Mouse (Mus musculus) embryonic facial prominence, embryonic 13.5 days (tissue): ENCODE results near the gene Kank1. TPM values are rescaled to one million over a fixed set of nuclear protein-coding genes. Genes with fewer than 3 reads are reported as not detected.
"Not testable (repeated sequence)": the region's sequence is repeated elsewhere in the genome, so short reads cannot be mapped to it uniquely, and the experiment has no call there.

Experiments
- ATAC-seq: fragments of 200-750 bp; cut with Nextera tagmentation; 2 replicates; pipeline ENCODE4 v1.8.0; 2017; ENCODE audit warnings: low read depth; ENCODE audit not compliant: insufficient number of reproducible peaks, insufficient read depth, low FRiP score, low TSS enrichment
- H3K27ac ChIP-seq: fragments of 300-500 bp; sonication (generic); 2 replicates; pipeline ENCODE4 v1.5.1; 2015; ENCODE audit warnings: moderate library complexity, mild to moderate bottlenecking, inconsistent platforms
- H3K27me3 ChIP-seq: fragments of 300-500 bp; sonication (generic); 2 replicates; pipeline ENCODE4 v1.6.1; 2015; ENCODE audit warnings: mild to moderate bottlenecking, inconsistent platforms
- H3K36me3 ChIP-seq: fragments of 300-500 bp; sonication (generic); 2 replicates; pipeline ENCODE4 v1.6.1; 2015; ENCODE audit warnings: mild to moderate bottlenecking, inconsistent platforms
- H3K4me1 ChIP-seq: fragments of 300-500 bp; sonication (generic); 2 replicates; pipeline ENCODE4 v1.6.1; 2015; ENCODE audit warnings: inconsistent platforms
- H3K4me2 ChIP-seq: fragments of 300-500 bp; sonication (generic); 2 replicates; pipeline ENCODE4 v1.6.1; 2015; ENCODE audit warnings: moderate library complexity, mild to moderate bottlenecking, inconsistent platforms
- H3K4me3 ChIP-seq: fragments of 300-500 bp; sonication (generic); 2 replicates; pipeline ENCODE4 v1.5.1; 2015; ENCODE audit warnings: mild to moderate bottlenecking, inconsistent platforms
- H3K9ac ChIP-seq: fragments of 300-500 bp; sonication (generic); 2 replicates; pipeline ENCODE4 v1.6.1; 2015; ENCODE audit warnings: mild to moderate bottlenecking, inconsistent platforms
- H3K9me3 ChIP-seq: fragments of 300-500 bp; sonication (generic); 2 replicates; pipeline ENCODE4 v1.6.1; 2016; ENCODE audit warnings: inconsistent platforms
- WGBS: fragments of 180-500 bp; shearing (Covaris S2); methylation state at CpG from one replicate; pipeline ENCODE4 v1.1.7; 2015; ENCODE audit warnings: mixed read lengths; 5-methylcytosine and 5-hydroxymethylcytosine counted together
- polyA plus RNA-seq: library from polyadenylated mRNA; unstranded; fragments of >200 nt; fragmentation: Nextera tagmentation; extraction: Ambion mirVana; gene quantifications from 2 replicates; pipeline ENCODE4 v1.2.1, GENCODE M21; 2015

Kank1 gene
- polyA plus RNA-seq, 1 experiment from 2014 or later: 22.0 TPM

DNA sequence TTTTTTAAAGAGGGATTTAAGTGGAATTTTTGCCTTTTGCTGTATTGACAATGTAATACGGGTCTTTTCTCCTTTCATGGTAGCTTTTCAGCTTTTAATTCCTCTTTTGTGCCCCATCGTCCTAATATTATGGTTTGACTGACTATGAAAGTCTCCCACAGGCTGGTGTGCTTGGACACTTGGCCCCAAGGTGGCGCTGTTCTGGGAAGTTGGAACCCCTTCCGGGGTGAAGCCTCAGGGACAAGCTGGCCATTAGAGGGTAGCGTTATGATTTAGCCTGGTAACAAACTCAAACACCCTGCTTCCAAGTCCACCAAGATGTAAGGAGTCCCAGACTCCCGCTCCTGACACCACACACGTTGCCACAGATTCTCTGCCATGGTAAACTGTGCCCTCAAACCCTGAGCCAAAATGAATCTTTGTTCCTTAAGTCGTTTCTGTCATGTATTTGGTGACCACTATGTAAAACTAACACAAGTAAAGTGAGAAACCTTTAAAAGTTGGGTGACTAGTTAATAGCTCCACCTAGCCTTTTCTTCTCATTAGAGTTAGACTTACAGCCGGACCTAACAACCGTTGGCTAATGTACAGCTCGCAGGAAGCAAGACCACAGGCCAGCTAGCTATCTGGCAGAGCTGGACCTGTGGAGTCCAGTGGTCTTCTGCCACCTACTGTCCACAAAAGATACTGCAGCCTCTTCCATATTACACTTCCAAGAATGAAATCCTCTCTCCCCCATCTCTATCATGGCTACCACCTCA lies 214.3 kb downstream of the Kank1 start:
- Histone ChIP-seq H3K4me1 (no peaks in the 10 kb centered on the region), H3K27me3 (no peaks in the 10 kb centered on the region), H3K4me2 (no peak overlapping the region), H3K9me3 (no peaks in the 10 kb centered on the region), H3K27ac (no peak overlapping the region), H3K36me3 (no peaks in the 10 kb centered on the region), H3K9ac (no peak overlapping the region), H3K4me3 (no peak overlapping the region)
- WGBS: 48% methylated on average over 11 of the region's 11 CpGs
- no peak for ATAC-seq

DNA sequence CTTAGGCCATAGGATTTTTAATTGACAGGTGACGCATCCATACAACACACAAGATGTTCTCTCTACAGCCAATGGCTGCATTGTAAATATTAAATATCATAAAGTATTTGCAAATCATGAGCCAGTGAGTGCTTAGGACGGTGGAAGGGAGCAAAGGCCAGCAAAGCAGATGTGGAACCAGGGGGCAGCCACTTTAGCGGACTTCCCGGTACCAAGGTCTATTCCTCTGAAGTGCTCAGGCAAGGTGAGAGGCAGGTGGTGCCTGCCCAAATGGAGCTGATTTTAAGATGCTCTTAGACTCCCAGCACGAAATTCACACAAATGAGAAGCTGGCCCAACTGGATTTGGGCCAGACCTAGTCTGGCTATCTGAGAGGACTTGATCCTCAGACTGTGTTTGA lies 216.4 kb downstream of the Kank1 start:
- Histone ChIP-seq H3K4me3 (no peak overlapping the region), H3K36me3 (no peaks in the 10 kb centered on the region), H3K27me3 (no peaks in the 10 kb centered on the region), H3K4me2 (no peak overlapping the region), H3K9me3 (no peaks in the 10 kb centered on the region), H3K4me1 (no peaks in the 10 kb centered on the region), H3K27ac (no peak overlapping the region), H3K9ac (no peak overlapping the region)
- 77% methylated on average over 5 of the region's 5 CpGs for WGBS
- ATAC-seq: no peak

DNA sequence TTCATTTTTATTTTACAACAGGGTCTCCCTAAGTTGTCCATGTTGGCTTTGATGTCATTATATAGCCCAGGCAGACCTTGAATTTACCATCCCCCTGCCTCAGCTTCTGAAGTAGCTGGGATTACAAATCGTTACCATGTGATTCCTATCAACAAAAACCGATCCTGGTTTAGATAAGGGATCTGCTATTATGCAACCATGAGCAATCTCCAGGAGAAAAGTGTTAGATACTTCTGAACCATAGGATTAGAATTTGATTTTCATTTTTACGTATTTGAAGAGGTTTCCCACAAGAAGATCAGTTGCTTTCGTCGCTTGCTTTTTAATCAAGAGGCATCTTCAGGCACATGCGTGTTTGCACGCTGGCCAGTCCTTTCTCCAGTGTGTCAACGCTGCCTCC lies 224.0 kb downstream of the Kank1 start:
- 86% methylated on average over 8 of the region's 8 CpGs for WGBS
- H3K9me3 ChIP-seq: no peaks in the 10 kb centered on the region
- H3K27ac ChIP-seq: no peak overlapping the region
- ATAC-seq: no peak
- H3K4me1 ChIP-seq: no peaks in the 10 kb centered on the region
- H3K4me3 ChIP-seq: no peak overlapping the region
- H3K27me3 ChIP-seq: no peaks in the 10 kb centered on the region
- no peaks in the 10 kb centered on the region for H3K36me3 ChIP-seq
- H3K4me2 ChIP-seq: no peak overlapping the region
- no peak overlapping the region for H3K9ac ChIP-seq

DNA sequence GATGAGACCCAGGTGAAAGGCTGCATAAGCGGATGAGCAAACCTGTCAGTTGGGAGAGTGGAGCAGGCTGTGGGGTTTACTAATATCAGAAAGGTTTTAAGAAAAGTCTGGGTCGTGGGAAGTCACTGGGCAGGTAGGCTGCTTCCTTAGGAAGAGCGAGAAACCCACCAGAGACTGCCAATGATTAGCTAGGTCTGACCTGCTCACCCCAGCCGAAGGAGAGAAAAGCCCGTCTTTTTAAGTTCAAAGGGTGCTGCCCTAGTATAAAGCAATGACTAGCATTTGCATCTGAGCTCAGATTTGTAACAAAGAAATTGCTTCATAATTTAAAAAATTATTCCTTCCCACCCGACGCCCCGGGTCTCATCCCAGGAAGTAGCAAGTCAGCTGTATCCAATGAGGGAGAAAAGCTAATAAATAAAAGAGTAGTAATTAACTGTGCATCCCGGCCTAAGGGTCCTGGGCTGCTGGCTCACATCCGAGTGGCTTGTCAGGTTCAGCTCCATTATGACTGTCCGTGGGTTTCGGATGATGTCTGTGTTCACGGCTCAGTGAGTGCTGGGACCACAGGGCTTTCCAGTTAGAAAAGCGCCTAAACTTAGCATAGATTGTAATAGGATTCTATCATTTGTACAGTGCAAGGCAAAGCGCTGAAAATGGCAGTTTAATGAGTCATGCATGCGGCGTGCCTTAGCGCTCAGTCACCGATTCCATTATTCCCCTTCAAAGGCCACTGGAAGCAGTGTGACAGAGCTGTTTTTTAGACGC lies 225.0 kb downstream of the Kank1 start:
- Histone ChIP-seq H3K36me3 (no peaks in the 10 kb centered on the region), H3K9ac (no peak overlapping the region), H3K27me3 (no peaks in the 10 kb centered on the region), H3K4me3 (no peak overlapping the region), H3K4me1 (no peaks in the 10 kb centered on the region), H3K4me2 (no peak overlapping the region), H3K9me3 (no peaks in the 10 kb centered on the region), H3K27ac (no peak overlapping the region)
- ATAC-seq: no peak
- 63% methylated on average over 20 of the region's 20 CpGs for WGBS

DNA sequence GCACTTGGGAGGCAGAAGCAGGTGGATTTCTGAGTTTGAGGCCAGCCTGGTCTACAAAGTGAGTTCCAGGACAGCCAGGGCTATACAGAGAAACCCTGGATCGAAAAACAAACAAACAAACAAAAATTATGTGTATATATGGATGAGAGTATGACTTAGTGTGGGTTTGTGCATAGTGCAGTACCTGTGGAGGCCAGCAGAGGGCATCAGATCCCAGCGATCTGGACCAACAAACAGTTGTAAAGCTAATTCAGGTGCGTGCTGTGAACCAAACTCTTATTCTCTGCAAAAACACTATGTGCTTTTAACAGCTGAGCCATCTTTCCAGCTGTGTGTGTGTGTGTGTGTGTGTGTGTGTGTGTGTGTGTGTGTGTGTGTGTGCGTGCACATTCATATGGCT lies 239.0 kb downstream of the Kank1 start:
- H3K4me1 ChIP-seq, H3K9me3 ChIP-seq, H3K4me3 ChIP-seq, H3K27ac ChIP-seq, H3K9ac ChIP-seq, ATAC-seq, H3K27me3 ChIP-seq, H3K36me3 ChIP-seq, H3K4me2 ChIP-seq: not testable (repeated sequence)
- 70% methylated on average over 4 of the region's 4 CpGs for WGBS

DNA sequence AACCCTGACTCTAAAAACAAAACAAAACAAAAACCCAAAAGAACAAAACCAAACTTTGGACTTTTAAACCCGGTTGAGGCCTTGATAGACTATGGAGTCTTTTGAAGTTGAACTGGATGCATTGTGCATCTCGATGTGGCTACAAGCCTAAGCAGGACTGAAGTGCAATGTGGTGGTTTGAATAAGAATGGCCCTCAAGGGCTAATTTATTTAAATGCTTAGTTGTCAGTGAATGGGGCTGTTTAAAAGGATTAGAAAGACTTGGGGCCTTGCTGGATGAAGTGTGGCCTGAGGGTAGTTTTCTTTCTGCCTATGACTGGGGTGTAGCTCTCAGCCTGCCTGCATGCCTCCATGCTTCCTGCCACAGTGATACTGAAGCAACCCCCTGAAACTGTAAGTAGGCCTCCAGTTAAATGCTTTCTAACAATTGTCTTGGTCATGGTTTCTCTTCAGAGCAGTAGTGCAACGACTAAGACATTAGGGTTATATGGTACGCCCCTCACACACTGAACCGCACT lies 242.4 kb downstream of the Kank1 start:
- ATAC-seq: no peak
- Histone ChIP-seq H3K9me3 (no peaks in the 10 kb centered on the region), H3K4me1 (no peaks in the 10 kb centered on the region), H3K9ac (no peak overlapping the region), H3K36me3 (no peaks in the 10 kb centered on the region), H3K27me3 (no peaks in the 10 kb centered on the region), H3K27ac (no peak overlapping the region), H3K4me2 (no peak overlapping the region), H3K4me3 (no peak overlapping the region)
- 70% methylated on average over 5 of the region's 5 CpGs for WGBS

DNA sequence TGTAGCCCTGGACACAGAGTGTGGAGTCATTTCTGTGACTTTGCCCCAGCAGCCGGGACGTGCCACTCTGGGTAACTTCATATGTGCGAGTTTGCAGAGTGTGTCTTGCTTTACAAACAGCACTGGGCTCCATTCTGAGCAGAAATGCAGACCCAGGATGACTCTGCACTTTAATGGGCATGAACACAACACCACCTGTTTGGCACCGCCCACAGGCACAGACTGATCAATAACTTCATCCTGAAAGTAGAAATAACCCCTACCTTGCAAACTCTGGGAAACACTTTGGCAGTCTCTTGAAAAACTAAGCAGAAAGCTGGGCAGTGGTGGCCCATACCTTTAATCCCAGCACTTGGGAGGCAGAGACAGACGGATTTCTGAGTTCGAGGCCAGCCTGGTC lies 244.0 kb downstream of the Kank1 start:
- ATAC-seq: no peak
- 91% methylated on average over 6 of the region's 6 CpGs for WGBS

More for the DNA sequence above, 244.0 kb downstream of the Kank1 start:
- H3K27ac ChIP-seq: no peak overlapping the region
- H3K27me3 ChIP-seq: peaks cover 2% of the 10 kb centered on the region
- no peak overlapping the region for H3K4me2 ChIP-seq
- H3K9ac ChIP-seq: no peak overlapping the region
- H3K36me3 ChIP-seq: no peaks in the 10 kb centered on the region
- no peaks in the 10 kb centered on the region for H3K4me1 ChIP-seq
- H3K4me3 ChIP-seq: no peak overlapping the region
- no peaks in the 10 kb centered on the region for H3K9me3 ChIP-seq

Other genes starting within 250 kb of the Kank1 start
- 5.7 and 7.4 TPM in 2 replicates for gene Dock8, start 237.4 kb upstream of the Kank1 start, polyA plus RNA-seq